Mouse (Mus musculus) limb, embryonic 14.5 days (tissue): ENCODE measurements around the gene Fam171a1. TPM values are rescaled to one million over a fixed set of nuclear protein-coding genes. Genes with fewer than 3 reads are reported as not detected.
"Not testable (repeated sequence)": the region's sequence is repeated elsewhere in the genome, so short reads cannot be mapped to it uniquely, and the experiment has no call there.

Experiments
- ATAC-seq: fragments of 200-750 bp; cut with Nextera tagmentation; 2 replicates; pipeline ENCODE4 v1.8.0; 2017; ENCODE audit warnings: low read depth, moderate number of reproducible peaks, moderate TSS enrichment; ENCODE audit not compliant: low FRiP score
- DNase-seq: peaks from one replicate; pipeline ENCODE4 v3.0.0-alpha.2; 2015; ENCODE audit warnings: low spot score
- H3K27ac ChIP-seq: fragments of 300-500 bp; sonication (generic); replicated peaks from 2 replicates; pipeline ENCODE4 v1.5.1; 2014; ENCODE audit warnings: low read depth, mild to moderate bottlenecking, low read length, moderate library complexity, mixed read lengths
- H3K27me3 ChIP-seq: fragments of 300-500 bp; sonication (generic); 2 replicates; pipeline ENCODE4 v1.6.1; 2014; ENCODE audit warnings: low read length, mixed read lengths; ENCODE audit not compliant: control insufficient read depth, insufficient read depth
- H3K36me3 ChIP-seq: fragments of 300-500 bp; sonication (generic); 2 replicates; pipeline ENCODE4 v1.6.1; 2014; ENCODE audit warnings: mild to moderate bottlenecking, low read length, moderate library complexity, mixed read lengths; ENCODE audit not compliant: control insufficient read depth, insufficient read depth
- H3K4me1 ChIP-seq: fragments of 300-500 bp; sonication (generic); 2 replicates; pipeline ENCODE4 v1.6.1; 2014; ENCODE audit warnings: antibody characterized with exemption, low read length, mixed read lengths; ENCODE audit not compliant: control insufficient read depth, insufficient read depth
- H3K4me2 ChIP-seq: fragments of 300-500 bp; sonication (generic); replicated peaks from 2 replicates; pipeline ENCODE4 v1.6.1; 2014; ENCODE audit warnings: low read depth, mild to moderate bottlenecking, low read length, moderate library complexity; ENCODE audit not compliant: severe bottlenecking
- H3K4me3 ChIP-seq: fragments of 300-500 bp; sonication (generic); replicated peaks from 2 replicates; pipeline ENCODE4 v1.5.1; 2014; ENCODE audit warnings: low read length
- H3K9ac ChIP-seq: fragments of 300-500 bp; sonication (generic); 2 replicates; pipeline ENCODE4 v1.6.1; 2014; ENCODE audit warnings: mild to moderate bottlenecking, low read depth, low read length, moderate library complexity; ENCODE audit not compliant: severe bottlenecking
- H3K9me3 ChIP-seq: fragments of 300-500 bp; sonication (generic); 2 replicates; pipeline ENCODE4 v1.6.1; 2016; ENCODE audit warnings: low read length; ENCODE audit not compliant: control insufficient read depth
- POLR2A ChIP-seq: fragments of 200-500 bp; IDR thresholded peaks from 2 replicates; pipeline ENCODE4 v1.8.0; 2012; ENCODE audit warnings: inconsistent platforms, mild to moderate bottlenecking, moderate library complexity, borderline replicate concordance; ENCODE audit not compliant: insufficient read depth, insufficient read length; ENCODE audit errors: extremely low read depth
- WGBS: fragments of 180-500 bp; shearing (Covaris S2); extraction: QIAGEN DNeasy Blood & Tissue Kit; methylation state at CpG from one replicate; pipeline ENCODE4 v1.1.7; 2014; 5-methylcytosine and 5-hydroxymethylcytosine counted together
- polyA plus RNA-seq, 2 experiments: library from polyadenylated mRNA; depleted of rRNA in 1 of 2; stranded (reverse) in 1 of 2; unstranded in 1 of 2; fragments of >200 nt; fragmentation: Nextera tagmentation in 1 of 2; extraction: Ambion mirVana in 1 of 2; gene quantifications; 2 replicates each; pipeline versions ENCODE4 v1.2.1 to v1.2.3; 2012 to 2014

Fam171a1 gene
- polyA plus RNA-seq (2012; rRNA removed) (32.7 and 33.7 TPM in 2 replicates), polyA plus RNA-seq (2014; fragmentation: Nextera tagmentation; extraction: Ambion mirVana) (31.7 and 38.1 TPM in 2 replicates)

DNA sequence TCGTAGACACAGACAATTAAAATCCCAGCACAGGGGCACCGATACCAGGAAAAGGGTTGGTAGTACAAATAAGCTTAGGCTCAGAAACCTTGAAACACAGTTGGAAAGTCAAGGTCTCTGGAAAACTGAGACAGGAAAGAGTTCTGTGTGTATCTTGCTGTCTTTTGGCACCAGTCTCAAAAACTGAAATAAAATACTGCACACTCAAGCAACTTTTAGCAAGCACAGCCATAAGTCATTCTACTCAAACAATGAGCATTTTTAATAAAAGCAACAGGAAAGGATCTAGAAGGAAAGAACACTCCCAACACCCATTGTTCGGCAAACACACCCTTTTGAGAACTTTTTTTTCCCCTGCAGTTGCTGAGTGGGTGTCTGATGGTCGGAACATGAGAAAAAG is at the start of gene Fam171a1:
Fam171a1 (plus strand) TSS at position 359 of the 400 bp plus-strand sequence.
- 66% methylated on average over 4 of the region's 4 CpGs for WGBS
- Histone ChIP-seq H3K27me3 (no peaks in the 10 kb centered on the region), H3K9ac (no peak within 1 kb of the TSS), H3K36me3 (no peaks in the 10 kb centered on the region), H3K4me2 (no peak within 1 kb of the TSS), H3K4me3 (no peak within 1 kb of the TSS), H3K9me3 (no peaks in the 10 kb centered on the region), H3K4me1 (peaks cover 9% of the 10 kb centered on the region; the same call in 1 of the 2 replicates), H3K27ac (no peak within 1 kb of the TSS; the same call in 1 of the 2 replicates)
- TF ChIP-seq POLR2A: no peak
- ATAC-seq (no peak), DNase-seq (no peak)

GRCm38 (mm10) chr2:3069140-3069539 is 44.9 kb upstream of the Fam171a1 start:
- no peak for ATAC-seq
- no peaks in the 10 kb centered on the region for H3K27me3 ChIP-seq
- H3K4me1 ChIP-seq: no peaks in the 10 kb centered on the region
- H3K27ac ChIP-seq: no peak overlapping the region
- H3K36me3 ChIP-seq: no peaks in the 10 kb centered on the region
- DNase-seq: no peak
- H3K9ac ChIP-seq: no peak overlapping the region
- no peak overlapping the region for H3K4me3 ChIP-seq
- no peak for TF ChIP-seq POLR2A
- H3K4me2 ChIP-seq: no peak overlapping the region
- peaks cover 6% of the 10 kb centered on the region for H3K9me3 ChIP-seq
- 88% methylated on average over 1 of the region's 1 CpGs for WGBS

DNA sequence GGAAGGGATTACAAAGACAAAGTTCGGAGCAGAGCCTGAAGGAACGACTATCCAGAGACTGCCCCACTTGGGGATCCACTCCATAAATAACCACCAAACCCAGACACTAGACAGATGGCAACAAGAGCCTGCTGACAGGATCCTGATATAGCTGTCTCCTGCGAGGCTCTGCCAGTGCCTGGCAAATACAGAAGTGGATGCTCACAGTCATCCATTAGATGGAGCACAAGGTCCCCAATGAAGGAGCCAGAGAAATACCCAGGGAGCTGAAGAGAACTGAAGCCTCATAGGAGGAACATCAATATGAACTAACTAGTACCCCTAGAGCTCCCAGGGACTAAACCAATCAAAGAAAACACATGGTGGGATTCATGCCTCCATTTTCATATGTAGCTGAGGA is 25.7 kb upstream of the Fam171a1 start:
- 75% methylated on average over 3 of the region's 3 CpGs for WGBS
- not testable (repeated sequence) for DNase-seq, H3K27me3 ChIP-seq, H3K4me2 ChIP-seq, H3K36me3 ChIP-seq, ATAC-seq, H3K9ac ChIP-seq, H3K27ac ChIP-seq, H3K9me3 ChIP-seq, H3K4me1 ChIP-seq, H3K4me3 ChIP-seq

- 15% methylated on average over 1 of the region's 1 CpGs for WGBS
- no peak overlapping the region for H3K9ac ChIP-seq
- H3K4me3 ChIP-seq: no peak overlapping the region
- no peak overlapping the region for H3K27ac ChIP-seq
- H3K4me2 ChIP-seq: no peak overlapping the region
- no peak for ATAC-seq
- no peaks in the 10 kb centered on the region for H3K36me3 ChIP-seq
- no peaks in the 10 kb centered on the region for H3K27me3 ChIP-seq
- TF ChIP-seq POLR2A: no peak
- no peaks in the 10 kb centered on the region for H3K4me1 ChIP-seq
- H3K9me3 ChIP-seq: no peaks in the 10 kb centered on the region
- DNase-seq: no peak
These were observed 24.8 kb upstream of the Fam171a1 start for GRCm38 (mm10) chr2:3089274-3089673.

- Histone ChIP-seq H3K9me3 (no peaks in the 10 kb centered on the region), H3K4me1 (no peaks in the 10 kb centered on the region), H3K27me3 (no peaks in the 10 kb centered on the region), H3K4me3 (no peak overlapping the region), H3K4me2 (no peak overlapping the region), H3K27ac (no peak overlapping the region), H3K36me3 (no peaks in the 10 kb centered on the region), H3K9ac (no peak overlapping the region)
- DNase-seq (no peak), ATAC-seq (no peak)
- 56% methylated on average over 1 of the region's 1 CpGs for WGBS
- no peak for TF ChIP-seq POLR2A
These were observed 17.9 kb upstream of the Fam171a1 start for GRCm38 (mm10) chr2:3096101-3096500.

DNA sequence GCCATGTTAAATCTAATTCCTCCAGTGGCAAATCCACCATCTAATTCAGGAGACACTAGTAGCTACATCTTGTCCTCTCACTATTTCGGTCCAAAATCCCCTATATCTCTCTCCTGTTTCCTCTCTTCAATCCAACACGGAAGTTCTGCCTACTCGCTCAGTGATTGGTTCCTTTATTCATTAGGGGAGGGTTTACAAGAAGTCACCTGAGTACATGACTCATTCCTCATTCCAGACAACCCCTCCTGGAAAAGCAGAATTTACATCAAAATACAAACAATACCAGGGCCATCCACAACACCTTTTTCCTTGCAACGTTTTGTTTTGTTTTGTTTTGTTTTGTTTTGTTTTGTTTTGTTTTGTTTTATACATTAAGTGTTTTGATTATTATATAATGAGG is 14.1 kb upstream of the Fam171a1 start:
- ATAC-seq (no peak), DNase-seq (no peak)
- H3K27me3 ChIP-seq: no peaks in the 10 kb centered on the region
- no peak overlapping the region for H3K9ac ChIP-seq
- no peaks in the 10 kb centered on the region for H3K4me1 ChIP-seq
- no peak overlapping the region for H3K4me2 ChIP-seq
- TF ChIP-seq POLR2A: no peak
- H3K9me3 ChIP-seq: no peaks in the 10 kb centered on the region
- no peaks in the 10 kb centered on the region for H3K36me3 ChIP-seq
- no peak overlapping the region for H3K27ac ChIP-seq
- 76% methylated on average over 4 of the region's 4 CpGs for WGBS
- no peak overlapping the region for H3K4me3 ChIP-seq
